Mouse (Mus musculus): ENCODE measurements around the gene Baz2a.
A peak's percentile ranks its signal among the peaks of the same experiment; 100 is the strongest.

Gene Baz2a

GRCm38 (mm10) chr10:128175996-128176755 lies 84.8 kb downstream of the Baz2a start:
- peak; percentile 87 for DNase-seq (ENCODE audit: low read depth, low spot score)

GRCm38 (mm10) chr10:128177316-128177715 lies 85.9 kb downstream of the Baz2a start:
- DNase-seq (ENCODE audit: low read depth, low spot score): no peak
